Comparison of ENCODE assay signal across 27 mouse cellular contexts in the genomic region with DNA sequence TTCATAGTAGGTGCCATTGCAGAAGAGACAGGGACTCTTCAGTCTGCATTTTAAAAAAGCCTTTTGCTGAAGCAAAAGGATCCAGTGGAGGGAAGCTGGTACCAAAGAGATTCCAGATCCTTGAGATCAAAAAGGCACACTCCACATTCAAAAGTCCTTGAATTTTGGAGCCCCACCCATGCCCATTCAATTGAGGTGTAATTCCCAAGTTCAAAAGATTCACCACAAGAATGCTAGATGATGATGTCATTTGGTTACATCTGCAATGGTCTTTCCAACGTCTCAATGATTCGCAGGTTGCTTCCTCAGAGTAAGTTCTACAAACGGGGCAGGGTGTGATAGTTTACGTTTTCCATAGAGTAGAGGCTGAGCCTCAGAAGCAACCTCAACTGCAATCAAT.
DNase-seq lines count a peak whose midpoint lies in the region; ATAC-seq and TF ChIP-seq lines count a peak whose summit lies in the region.
"Had no signal": no experiment of that assay in that cellular context is flagged by ENCODE, and none has a peak within 500 bp of the region (broad histone marks: within the 10 kb centered on the region; RNA-seq: fewer than 3 reads in every experiment).

No protein-coding gene starts in this region.

- 88% methylated on average over 4 of the region's 4 CpGs for WGBS in forebrain, postnatal 0 days
- 88% methylated on average over 4 of the region's 4 CpGs for WGBS in forebrain, embryonic 15.5 days
- 76% methylated on average over 4 of the region's 4 CpGs for WGBS in olfactory bulb, adult 2 months

- no peak for ATAC-seq in forebrain, postnatal 0 days
- ATAC-seq in forebrain, embryonic 15.5 days (replicated peaks), result no peak
- ATAC-seq: forebrain, embryonic 14.5 days; hindbrain, postnatal 0 days; inflammation-experienced regulatory T-cells, adult 6 months; intestine, embryonic 16.5 days had no signal

- intact Hi-C loops in left cerebral cortex, adult 2 months (cut with DNase I), result no loop called here
- intact Hi-C loops in left cerebral cortex, postnatal 25 days (cut with DNase I), result no loop called here

- no peak for DNase-seq in forebrain, postnatal 0 days
- no peak for DNase-seq in left cerebral cortex, adult 2 months (ENCODE audit: extremely low spot score in 1 of 2, low spot score in 2 of 2)
- DNase-seq in left cerebral cortex, postnatal 25 days (ENCODE audit: low spot score in 2 of 2), result no peak
- DNase-seq in kidney, adult 9 months, result no peak
- no peak for DNase-seq in embryo, embryonic 9.5 days (ENCODE audit: extremely low spot score)
- DNase-seq: adrenal gland, postnatal 10 days; adrenal gland, postnatal 36 days; B cell, adult 2 months; cerebellum, adult 11 months; cerebellum, adult 2 months; cerebellum, adult 9-11 months; cerebellum, postnatal 25 days; embryo, embryonic 11 days; gastrocnemius, postnatal 25 days; heart, postnatal 14 days; heart, postnatal 4 days; kidney, adult 2 months had no signal

- H3K36me3 ChIP-seq in forebrain, postnatal 0 days (ENCODE audit: insufficient read depth), result no peaks in the 10 kb centered on the region
- no peaks in the 10 kb centered on the region for H3K36me3 ChIP-seq in forebrain, embryonic 15.5 days
- H3K36me3 ChIP-seq: heart, embryonic 13.5 days had no signal

- H3K27ac ChIP-seq in forebrain, postnatal 0 days (ENCODE audit: low read depth, low read length), result peak overlapping the region; percentile 35; the same call in 1 of the 2 replicates
- H3K27ac ChIP-seq in forebrain, embryonic 15.5 days (replicated peaks), result no peak overlapping the region
- H3K27ac ChIP-seq in left cerebral cortex, adult 2 months, result peak overlapping the region; percentile 88
- 0 out of 2 replicates have a peak overlapping the region, but pooled peaks have one; percentile 13 for H3K27ac ChIP-seq in brown adipose tissue, adult 24 weeks (replicated peaks; ENCODE audit: low read depth, low read length)
- peak overlapping the region; percentile 68 for H3K27ac ChIP-seq in olfactory bulb, adult 2 months (ENCODE audit: insufficient read depth, low read depth, low read length)
- H3K27ac ChIP-seq: heart, embryonic 13.5 days; hindbrain, embryonic 14.5 days; hindbrain, postnatal 0 days had no signal

- peaks cover 28% of the 10 kb centered on the region for H3K4me1 ChIP-seq in forebrain, postnatal 0 days (ENCODE audit: insufficient read depth)
- peaks cover 36% of the 10 kb centered on the region for H3K4me1 ChIP-seq in forebrain, embryonic 15.5 days
- H3K4me1 ChIP-seq in brown adipose tissue, adult 24 weeks (ENCODE audit: control insufficient read depth, insufficient read depth, insufficient read length, low read length), result peaks cover 28% of the 10 kb centered on the region; the same call in 1 of the 2 replicates
- H3K4me1 ChIP-seq in olfactory bulb, adult 2 months (ENCODE audit: control insufficient read depth, insufficient read depth, low read length), result peaks cover 32% of the 10 kb centered on the region

- H3K27me3 ChIP-seq in forebrain, postnatal 0 days (ENCODE audit: insufficient read depth, low read length), result no peaks in the 10 kb centered on the region
- H3K27me3 ChIP-seq in forebrain, embryonic 15.5 days, result no peaks in the 10 kb centered on the region
- H3K27me3 ChIP-seq: CH12.LX had no signal

- TF ChIP-seq CTCF in forebrain, postnatal 0 days (IDR thresholded peaks at IDR 0.05; ENCODE audit: low read depth), result no peak
- TF ChIP-seq CTCF in left cerebral cortex, adult 2 months (IDR thresholded peaks at IDR 0.05), result no peak
- TF ChIP-seq CTCF in olfactory bulb, adult 2 months (IDR thresholded peaks at IDR 0.05; ENCODE audit: insufficient read depth, low read depth, low read length), result no peak

- TF ChIP-seq POLR2A in olfactory bulb, adult 2 months (IDR thresholded peaks at IDR 0.05; ENCODE audit: insufficient read depth, low read depth, low read length), result no peak

- H3K4me3 ChIP-seq in forebrain, postnatal 0 days (ENCODE audit: low read depth, low read length), result no peak overlapping the region
- H3K4me3 ChIP-seq in forebrain, embryonic 15.5 days, result no peak overlapping the region
- H3K4me3 ChIP-seq in left cerebral cortex, adult 2 months, result no peak overlapping the region
- H3K4me3 ChIP-seq in brown adipose tissue, adult 24 weeks (ENCODE audit: insufficient read depth, low read depth, low read length), result no peak overlapping the region
- no peak overlapping the region for H3K4me3 ChIP-seq in olfactory bulb, adult 2 months (ENCODE audit: insufficient read depth, low read depth, low read length)
- H3K4me3 ChIP-seq: heart, embryonic 13.5 days had no signal

- H3K4me2 ChIP-seq in forebrain, postnatal 0 days (ENCODE audit: low read depth), result no peak overlapping the region
- no peak overlapping the region for H3K4me2 ChIP-seq in forebrain, embryonic 15.5 days (replicated peaks)
- H3K4me2 ChIP-seq: heart, embryonic 13.5 days; hindbrain, embryonic 14.5 days had no signal

- no peak overlapping the region for H3K9ac ChIP-seq in forebrain, postnatal 0 days
- H3K9ac ChIP-seq in forebrain, embryonic 15.5 days (replicated peaks), result no peak overlapping the region
- H3K9ac ChIP-seq: heart, embryonic 13.5 days; hindbrain, embryonic 14.5 days had no signal

- no peaks in the 10 kb centered on the region for H3K9me3 ChIP-seq in forebrain, postnatal 0 days (ENCODE audit: low read length)
- no peaks in the 10 kb centered on the region for H3K9me3 ChIP-seq in forebrain, embryonic 15.5 days
- H3K9me3 ChIP-seq: heart, embryonic 13.5 days had no signal
